ENCODE assay signal across 8 mouse cellular contexts in genomic region chr9:3404372-3404771, GRCm38 (mm10). TPM values are rescaled to one million over a fixed set of nuclear protein-coding genes. Genes with fewer than 3 reads are reported as not detected.
DNase-seq lines count a peak whose midpoint lies in the region; ATAC-seq lines count a peak whose summit lies in the region.

No protein-coding gene starts in this region.

- peaks cover 9% of the 10 kb centered on the region for H3K4me1 ChIP-seq in liver, embryonic 13.5 days (replicated peaks)
- H3K4me1 ChIP-seq in neural tube, embryonic 11.5 days (ENCODE audit: control insufficient read depth, insufficient read depth, low read length) = no peaks in the 10 kb centered on the region

- peak overlapping the region; percentile 66; the same call in 1 of the 2 replicates for H3K27ac ChIP-seq in liver, embryonic 13.5 days
- no peak overlapping the region for H3K27ac ChIP-seq in neural tube, embryonic 11.5 days (ENCODE audit: low read depth, low read length)

- H3K9me3 ChIP-seq in liver, embryonic 13.5 days (replicated peaks) = no peaks in the 10 kb centered on the region
- H3K9me3 ChIP-seq in neural tube, embryonic 11.5 days (ENCODE audit: control insufficient read depth, low read length) = no peaks in the 10 kb centered on the region

- intact Hi-C loops in gastrocnemius, postnatal 36 days (cut with DNase I) = no loop called here

- peak; percentile 13 to 24 for DNase-seq in spleen, postnatal 10 days (ENCODE audit: low spot score in 2 of 2)
- no peak for DNase-seq in spleen, postnatal 14 days (ENCODE audit: low spot score in 2 of 2)
- peak; percentile 50 for DNase-seq in cerebellum, adult 9-10 months
- DNase-seq in forelimb bud, embryonic 11.5 days (ENCODE audit: low read depth, low spot score) = peak; percentile 7
- peak; percentile 21 for DNase-seq in kidney, adult 9 months
- peak; percentile 21 for DNase-seq in liver, embryonic 13.5 days
- peak; percentile 21 for DNase-seq in neural tube, embryonic 11.5 days (ENCODE audit: low spot score)
- DNase-seq in gastrocnemius, postnatal 36 days = no peak

- no peaks in the 10 kb centered on the region for H3K36me3 ChIP-seq in liver, embryonic 13.5 days
- no peaks in the 10 kb centered on the region for H3K36me3 ChIP-seq in neural tube, embryonic 11.5 days (ENCODE audit: control insufficient read depth, insufficient read depth, low read length)

- peak overlapping the region; percentile 70 for H3K9ac ChIP-seq in liver, embryonic 13.5 days
- H3K9ac ChIP-seq in neural tube, embryonic 11.5 days (ENCODE audit: low read length) = peak overlapping the region; percentile 67

- H3K4me3 ChIP-seq in liver, embryonic 13.5 days (replicated peaks) = peak overlapping the region; percentile 70
- H3K4me3 ChIP-seq in neural tube, embryonic 11.5 days (ENCODE audit: low read depth, low read length) = peak overlapping the region; percentile 53

- ATAC-seq in liver, embryonic 13.5 days (ENCODE audit: low read depth) = no peak
- ATAC-seq in neural tube, embryonic 11.5 days (ENCODE audit: insufficient read depth, low FRiP score, low TSS enrichment) = no peak

- H3K4me2 ChIP-seq in liver, embryonic 13.5 days = peak overlapping the region; percentile 62
- H3K4me2 ChIP-seq in neural tube, embryonic 11.5 days (ENCODE audit: low read depth) = peak overlapping the region; percentile 41

- H3K27me3 ChIP-seq in liver, embryonic 13.5 days = no peaks in the 10 kb centered on the region
- H3K27me3 ChIP-seq in neural tube, embryonic 11.5 days (ENCODE audit: control insufficient read depth, insufficient read depth, low read length) = no peaks in the 10 kb centered on the region

- under 1% methylated on average over 13 of the region's 13 CpGs for WGBS in liver, embryonic 13.5 days (ENCODE audit: insufficient replicate concordance)
- 2% methylated on average over 13 of the region's 13 CpGs for WGBS in neural tube, embryonic 11.5 days

RNA-seq across cellular contexts. Expression of gene Cwf19l2, which starts 1.0 kb away (rescaled TPM):
- polyA plus RNA-seq in liver, embryonic 13.5 days (2015; fragmentation: Nextera tagmentation; extraction: Ambion mirVana) = 5.3 and 6.2 TPM in 2 replicates
- polyA plus RNA-seq in neural tube, embryonic 11.5 days (2014; fragmentation: Nextera tagmentation; extraction: Ambion mirVana) = 11.2 and 12.1 TPM in 2 replicates
- 10 to 100 TPM; 14.2 to 18.7 TPM for total RNA-seq in gastrocnemius, postnatal 36 days (2021)

Comparison
In these comparisons a context has a peak if more than half of its experiments do, and no peak if none do; other contexts are left out.
1. DNase-seq: peak in spleen, postnatal 10 days (2 of 2), cerebellum, adult 9-10 months (single experiment), forelimb bud, embryonic 11.5 days (single experiment), kidney, adult 9 months (single experiment), liver, embryonic 13.5 days (single experiment) and neural tube, embryonic 11.5 days (single experiment); none in spleen, postnatal 14 days (0 of 2) and gastrocnemius, postnatal 36 days (0 of 2).